Mouse (Mus musculus): ENCODE measurements around the gene Foxr1. TPM values are rescaled to one million over a fixed set of nuclear protein-coding genes. Genes with fewer than 3 reads are reported as not detected.
A peak's percentile ranks its signal among the peaks of the same experiment; 100 is the strongest.
"Not testable (repeated sequence)": the region's sequence is repeated elsewhere in the genome, so short reads cannot be mapped to it uniquely, and the experiment has no call there.

The Foxr1 gene
- polyA plus RNA-seq, 1 experiment from 2014 or later: not detected

- Histone ChIP-seq H3K27ac (no peak overlapping the region), H3K36me3 (replicated peaks; ENCODE audit: control insufficient read depth, insufficient read depth) (peaks cover 7% of the 10 kb centered on the region), H3K9ac (no peak overlapping the region), H3K4me1 (replicated peaks; ENCODE audit: control insufficient read depth, insufficient read depth, low read length) (peaks cover 7% of the 10 kb centered on the region), H3K9me3 (ENCODE audit: control insufficient read depth, low read length) (no peaks in the 10 kb centered on the region), H3K4me3 (replicated peaks; ENCODE audit: low read length) (no peak overlapping the region), H3K4me2 (replicated peaks) (no peak overlapping the region), H3K27me3 (ENCODE audit: control insufficient read depth, insufficient read depth, low read length) (no peaks in the 10 kb centered on the region)
- 77% methylated on average over 5 of the region's 5 CpGs for WGBS
- ATAC-seq (ENCODE audit: low FRiP score) (no peak), DNase-seq (ENCODE audit: low spot score) (no peak)
These were observed 20.5 kb downstream of the Foxr1 start for GRCm38 (mm10) chr9:44420280-44420898.

- H3K27me3 ChIP-seq (ENCODE audit: control insufficient read depth, insufficient read depth, low read length); H3K4me3 ChIP-seq (replicated peaks; ENCODE audit: low read length); H3K9ac ChIP-seq; H3K9me3 ChIP-seq (ENCODE audit: control insufficient read depth, low read length); H3K4me1 ChIP-seq (replicated peaks; ENCODE audit: control insufficient read depth, insufficient read depth, low read length); H3K27ac ChIP-seq; H3K4me2 ChIP-seq (replicated peaks); DNase-seq (ENCODE audit: low spot score); ATAC-seq (ENCODE audit: low FRiP score); H3K36me3 ChIP-seq (replicated peaks; ENCODE audit: control insufficient read depth, insufficient read depth): not testable (repeated sequence)
- 94% methylated on average over 9 of the region's 9 CpGs for WGBS
These were observed 21.2 kb downstream of the Foxr1 start for GRCm38 (mm10) chr9:44419730-44420129.

- H3K36me3 ChIP-seq (replicated peaks; ENCODE audit: control insufficient read depth, insufficient read depth): peaks cover 16% of the 10 kb centered on the region
- no peaks in the 10 kb centered on the region for H3K27me3 ChIP-seq (ENCODE audit: control insufficient read depth, insufficient read depth, low read length)
- no peak for DNase-seq (ENCODE audit: low spot score)
- H3K9ac ChIP-seq: peak within 1 kb of the TSS; percentile 95
- H3K4me2 ChIP-seq (replicated peaks): peak within 1 kb of the TSS; percentile 94
- no peak for ATAC-seq (ENCODE audit: low FRiP score)
- WGBS: 80% methylated on average over 14 of the region's 14 CpGs
- H3K4me3 ChIP-seq (replicated peaks; ENCODE audit: low read length): peak within 1 kb of the TSS; percentile 86
- H3K4me1 ChIP-seq (replicated peaks; ENCODE audit: control insufficient read depth, insufficient read depth, low read length): peaks cover 7% of the 10 kb centered on the region
- peak within 1 kb of the TSS; percentile 90 for H3K27ac ChIP-seq
- H3K9me3 ChIP-seq (ENCODE audit: control insufficient read depth, low read length): no peaks in the 10 kb centered on the region
These were observed 22.2 kb downstream of the Foxr1 start, which contains the start of gene Ccdc84 for GRCm38 (mm10) chr9:44418519-44419385. Gene Ccdc84 (minus strand): TSS chr9:44418569.

- ATAC-seq (ENCODE audit: low FRiP score) (peak; percentile 92), DNase-seq (ENCODE audit: low spot score) (peak; percentile 96)
- Histone ChIP-seq H3K4me2 (replicated peaks) (peak overlapping the region; percentile 94), H3K27me3 (ENCODE audit: control insufficient read depth, insufficient read depth, low read length) (no peaks in the 10 kb centered on the region), H3K36me3 (replicated peaks; ENCODE audit: control insufficient read depth, insufficient read depth) (peaks cover 24% of the 10 kb centered on the region), H3K9me3 (ENCODE audit: control insufficient read depth, low read length) (no peaks in the 10 kb centered on the region), H3K9ac (peak overlapping the region; percentile 95), H3K4me1 (replicated peaks; ENCODE audit: control insufficient read depth, insufficient read depth, low read length) (peaks cover 7% of the 10 kb centered on the region), H3K27ac (peak overlapping the region; percentile 90), H3K4me3 (replicated peaks; ENCODE audit: low read length) (peak overlapping the region; percentile 86)
- WGBS: under 1% methylated on average over 38 of the region's 38 CpGs
These were observed 23.0 kb downstream of the Foxr1 start for GRCm38 (mm10) chr9:44417892-44418363.

- H3K9ac ChIP-seq: peak overlapping the region; percentile 95
- peaks cover 7% of the 10 kb centered on the region for H3K4me1 ChIP-seq (replicated peaks; ENCODE audit: control insufficient read depth, insufficient read depth, low read length)
- H3K36me3 ChIP-seq (replicated peaks; ENCODE audit: control insufficient read depth, insufficient read depth): peaks cover 30% of the 10 kb centered on the region
- H3K4me3 ChIP-seq (replicated peaks; ENCODE audit: low read length): peak overlapping the region; percentile 86
- H3K27ac ChIP-seq: peak overlapping the region; percentile 90
- ATAC-seq (ENCODE audit: low FRiP score) (peak; percentile 73), DNase-seq (ENCODE audit: low spot score) (no peak)
- WGBS: 9% methylated on average over 26 of the region's 26 CpGs
- no peaks in the 10 kb centered on the region for H3K9me3 ChIP-seq (ENCODE audit: control insufficient read depth, low read length)
- no peaks in the 10 kb centered on the region for H3K27me3 ChIP-seq (ENCODE audit: control insufficient read depth, insufficient read depth, low read length)
- H3K4me2 ChIP-seq (replicated peaks): peak overlapping the region; percentile 94
These were observed 23.6 kb downstream of the Foxr1 start for GRCm38 (mm10) chr9:44417156-44417891.

GRCm38 (mm10) chr9:44412781-44413180 is 28.2 kb downstream of the Foxr1 start:
- ATAC-seq (ENCODE audit: low FRiP score): no peak
- no peak overlapping the region for H3K9ac ChIP-seq
- no peak overlapping the region for H3K4me2 ChIP-seq (replicated peaks)
- H3K27me3 ChIP-seq (ENCODE audit: control insufficient read depth, insufficient read depth, low read length): no peaks in the 10 kb centered on the region
- 90% methylated on average over 2 of the region's 2 CpGs for WGBS
- no peaks in the 10 kb centered on the region for H3K9me3 ChIP-seq (ENCODE audit: control insufficient read depth, low read length)
- DNase-seq (ENCODE audit: low spot score): no peak
- H3K36me3 ChIP-seq (replicated peaks; ENCODE audit: control insufficient read depth, insufficient read depth): peaks cover 67% of the 10 kb centered on the region
- H3K4me1 ChIP-seq (replicated peaks; ENCODE audit: control insufficient read depth, insufficient read depth, low read length): peaks cover 15% of the 10 kb centered on the region
- H3K4me3 ChIP-seq (replicated peaks; ENCODE audit: low read length): no peak overlapping the region
- H3K27ac ChIP-seq: no peak overlapping the region

GRCm38 (mm10) chr9:44412306-44412705 is 28.6 kb downstream of the Foxr1 start:
- peaks cover 13% of the 10 kb centered on the region for H3K4me1 ChIP-seq (replicated peaks; ENCODE audit: control insufficient read depth, insufficient read depth, low read length)
- DNase-seq (ENCODE audit: low spot score): no peak
- WGBS: 89% methylated on average over 4 of the region's 4 CpGs
- no peak overlapping the region for H3K4me2 ChIP-seq (replicated peaks)
- H3K36me3 ChIP-seq (replicated peaks; ENCODE audit: control insufficient read depth, insufficient read depth): peaks cover 67% of the 10 kb centered on the region
- H3K4me3 ChIP-seq (replicated peaks; ENCODE audit: low read length): no peak overlapping the region
- H3K9ac ChIP-seq: no peak overlapping the region
- no peak overlapping the region for H3K27ac ChIP-seq
- H3K27me3 ChIP-seq (ENCODE audit: control insufficient read depth, insufficient read depth, low read length): no peaks in the 10 kb centered on the region
- H3K9me3 ChIP-seq (ENCODE audit: control insufficient read depth, low read length): no peaks in the 10 kb centered on the region
- ATAC-seq (ENCODE audit: low FRiP score): no peak

- Histone ChIP-seq H3K9ac (no peak overlapping the region), H3K9me3 (ENCODE audit: control insufficient read depth, low read length) (no peaks in the 10 kb centered on the region), H3K27me3 (ENCODE audit: control insufficient read depth, insufficient read depth, low read length) (no peaks in the 10 kb centered on the region), H3K4me2 (replicated peaks) (no peak overlapping the region), H3K4me3 (replicated peaks; ENCODE audit: low read length) (no peak overlapping the region), H3K36me3 (replicated peaks; ENCODE audit: control insufficient read depth, insufficient read depth) (peaks cover 67% of the 10 kb centered on the region), H3K27ac (no peak overlapping the region), H3K4me1 (replicated peaks; ENCODE audit: control insufficient read depth, insufficient read depth, low read length) (peaks cover 8% of the 10 kb centered on the region)
- ATAC-seq (ENCODE audit: low FRiP score) (no peak), DNase-seq (ENCODE audit: low spot score) (no peak)
- 80% methylated on average over 1 of the region's 1 CpGs for WGBS
These were observed 29.3 kb downstream of the Foxr1 start for GRCm38 (mm10) chr9:44411601-44412130.
